Mouse (Mus musculus): ENCODE data around the gene Mnat1. TPM values are rescaled to one million over a fixed set of nuclear protein-coding genes. Genes with fewer than 3 reads are reported as not detected.

Mnat1 gene
- polyA plus RNA-seq, 1 experiment from 2014 or later: 24.2 TPM

- 91% methylated on average over 4 of the region's 4 CpGs for WGBS
Observed at GRCm38 (mm10) chr12:73208518-73208917, 85.0 kb downstream of the Mnat1 start.

DNA sequence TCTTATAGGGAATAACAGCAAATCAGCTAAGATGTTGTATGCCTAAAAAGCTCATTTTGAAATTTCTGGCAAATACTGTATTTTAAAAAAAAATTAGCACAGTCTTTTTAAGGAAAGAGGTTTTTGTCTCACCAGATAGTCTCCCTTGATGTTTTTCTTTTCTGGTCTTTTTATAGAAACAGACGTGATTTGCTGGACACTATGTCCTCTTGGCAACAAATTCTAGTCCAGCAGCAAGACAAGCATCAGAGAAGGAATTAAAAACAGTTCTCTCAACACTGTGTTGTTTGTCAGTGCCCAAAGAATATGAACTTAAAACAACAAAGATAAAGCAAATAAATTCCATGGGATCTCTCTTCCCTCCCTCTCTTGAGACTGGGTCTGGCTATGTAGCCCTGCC is 85.6 kb downstream of the Mnat1 start:
- Histone ChIP-seq H3K4me3 (replicated peaks) (no peak overlapping the region), H3K4me1 (no peaks in the 10 kb centered on the region), H3K36me3 (no peaks in the 10 kb centered on the region), H3K9me3 (no peaks in the 10 kb centered on the region), H3K27me3 (replicated peaks) (no peaks in the 10 kb centered on the region), H3K4me2 (no peak overlapping the region), H3K9ac (no peak overlapping the region), H3K27ac (no peak overlapping the region)
- WGBS: 56% methylated on average over 1 of the region's 1 CpGs
- ATAC-seq (ENCODE audit: insufficient read depth, low FRiP score, low read depth): no peak

More at GRCm38 (mm10) chr12:73208518-73208917, 85.0 kb downstream of the Mnat1 start:
- Histone ChIP-seq H3K36me3 (no peaks in the 10 kb centered on the region), H3K9me3 (no peaks in the 10 kb centered on the region), H3K4me3 (replicated peaks) (no peak overlapping the region), H3K4me2 (no peak overlapping the region), H3K27me3 (replicated peaks) (no peaks in the 10 kb centered on the region), H3K9ac (no peak overlapping the region), H3K4me1 (no peaks in the 10 kb centered on the region), H3K27ac (no peak overlapping the region)
- no peak for ATAC-seq (ENCODE audit: insufficient read depth, low FRiP score, low read depth)

DNA sequence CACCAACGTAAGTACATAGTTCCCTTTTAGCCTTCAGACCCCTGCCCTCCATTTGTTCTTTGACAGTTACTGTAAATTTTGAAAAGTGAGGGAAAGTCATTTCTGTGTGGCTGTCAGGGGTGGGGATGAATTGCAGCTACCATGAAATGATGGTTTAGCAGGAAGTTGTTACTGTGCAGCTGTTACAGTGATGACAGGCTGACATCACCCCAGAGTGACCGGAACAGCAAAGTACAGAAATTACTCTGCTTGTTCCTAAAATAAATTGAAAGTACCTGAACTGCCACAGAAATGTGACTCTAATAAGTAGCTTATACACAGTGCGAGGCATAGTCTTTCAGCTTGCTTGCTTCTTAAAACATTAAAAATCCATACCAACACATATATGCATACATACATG is 86.9 kb downstream of the Mnat1 start:
- Histone ChIP-seq H3K4me2 (no peak overlapping the region), H3K4me3 (replicated peaks) (no peak overlapping the region), H3K4me1 (no peaks in the 10 kb centered on the region), H3K27me3 (replicated peaks) (no peaks in the 10 kb centered on the region), H3K9me3 (no peaks in the 10 kb centered on the region), H3K27ac (no peak overlapping the region), H3K36me3 (no peaks in the 10 kb centered on the region), H3K9ac (no peak overlapping the region)
- WGBS: 64% methylated on average over 3 of the region's 3 CpGs
- no peak for ATAC-seq (ENCODE audit: insufficient read depth, low FRiP score, low read depth)

- H3K9ac ChIP-seq: no peak overlapping the region
- H3K27me3 ChIP-seq (replicated peaks): no peaks in the 10 kb centered on the region
- H3K4me1 ChIP-seq: no peaks in the 10 kb centered on the region
- ATAC-seq (ENCODE audit: insufficient read depth, low FRiP score, low read depth): no peak
- WGBS: 78% methylated on average over 5 of the region's 5 CpGs
- H3K36me3 ChIP-seq: peaks cover 8% of the 10 kb centered on the region; the same call in 1 of the 2 replicates
- H3K9me3 ChIP-seq: no peaks in the 10 kb centered on the region
- no peak overlapping the region for H3K27ac ChIP-seq
- H3K4me2 ChIP-seq: no peak overlapping the region
- no peak overlapping the region for H3K4me3 ChIP-seq (replicated peaks)
Observed at GRCm38 (mm10) chr12:73215773-73216172, 92.3 kb downstream of the Mnat1 start.

- no peak overlapping the region for H3K27ac ChIP-seq
- H3K9ac ChIP-seq: no peak overlapping the region
- no peak overlapping the region for H3K4me3 ChIP-seq (replicated peaks)
- H3K4me2 ChIP-seq: no peak overlapping the region
- no peaks in the 10 kb centered on the region for H3K27me3 ChIP-seq (replicated peaks)
- H3K36me3 ChIP-seq: peaks cover 8% of the 10 kb centered on the region; the same call in 1 of the 2 replicates
- WGBS: 88% methylated on average over 5 of the region's 5 CpGs
- H3K4me1 ChIP-seq: no peaks in the 10 kb centered on the region
- no peak for ATAC-seq (ENCODE audit: insufficient read depth, low FRiP score, low read depth)
- H3K9me3 ChIP-seq: no peaks in the 10 kb centered on the region
Observed at GRCm38 (mm10) chr12:73218632-73219031, 95.1 kb downstream of the Mnat1 start.

- Histone ChIP-seq H3K4me3 (replicated peaks) (no peak overlapping the region), H3K27me3 (replicated peaks) (no peaks in the 10 kb centered on the region), H3K27ac (no peak overlapping the region), H3K9ac (no peak overlapping the region), H3K4me1 (no peaks in the 10 kb centered on the region), H3K4me2 (no peak overlapping the region), H3K36me3 (peaks cover 8% of the 10 kb centered on the region; the same call in 1 of the 2 replicates), H3K9me3 (no peaks in the 10 kb centered on the region)
- WGBS: 75% methylated on average over 3 of the region's 3 CpGs
- no peak for ATAC-seq (ENCODE audit: insufficient read depth, low FRiP score, low read depth)
Observed at GRCm38 (mm10) chr12:73221235-73221634, 97.7 kb downstream of the Mnat1 start.

- WGBS: 50% methylated on average over 6 of the region's 6 CpGs
- no peaks in the 10 kb centered on the region for H3K4me1 ChIP-seq
- peaks cover 5% of the 10 kb centered on the region; the same call in 1 of the 2 replicates for H3K36me3 ChIP-seq
- H3K27me3 ChIP-seq (replicated peaks): no peaks in the 10 kb centered on the region
- no peaks in the 10 kb centered on the region for H3K9me3 ChIP-seq
- ATAC-seq (ENCODE audit: insufficient read depth, low FRiP score, low read depth): no peak
- H3K27ac ChIP-seq: no peak overlapping the region
- no peak overlapping the region for H3K9ac ChIP-seq
- no peak overlapping the region for H3K4me2 ChIP-seq
- no peak overlapping the region for H3K4me3 ChIP-seq (replicated peaks)
Observed at GRCm38 (mm10) chr12:73223872-73224271, 100.4 kb downstream of the Mnat1 start.

DNA sequence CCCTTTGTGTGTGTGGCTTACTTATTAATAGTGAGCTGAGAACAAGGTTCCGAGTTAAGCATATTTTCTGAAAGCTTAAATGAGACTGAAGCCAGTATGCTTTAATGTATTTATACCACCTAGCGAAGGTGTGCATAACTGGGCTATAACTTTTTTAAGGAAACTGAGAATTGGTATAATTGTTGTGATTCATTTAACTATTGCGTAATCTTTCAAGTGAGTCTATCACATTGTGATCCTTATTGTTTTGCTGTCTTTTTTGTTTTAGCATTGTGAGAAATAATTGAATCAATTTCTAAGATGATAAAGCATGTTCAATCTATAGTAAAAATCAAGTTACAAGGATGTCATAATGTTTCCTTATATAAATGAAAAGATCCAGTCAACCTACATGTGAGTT is 104.9 kb downstream of the Mnat1 start:
- WGBS: 89% methylated on average over 3 of the region's 3 CpGs
- no peak overlapping the region for H3K4me3 ChIP-seq (replicated peaks)
- no peaks in the 10 kb centered on the region for H3K27me3 ChIP-seq (replicated peaks)
- no peaks in the 10 kb centered on the region for H3K4me1 ChIP-seq
- H3K4me2 ChIP-seq: no peak overlapping the region
- no peak for ATAC-seq (ENCODE audit: insufficient read depth, low FRiP score, low read depth)
- no peaks in the 10 kb centered on the region for H3K9me3 ChIP-seq
- H3K27ac ChIP-seq: no peak overlapping the region
- H3K9ac ChIP-seq: no peak overlapping the region
- H3K36me3 ChIP-seq: no peaks in the 10 kb centered on the region

- H3K4me1 ChIP-seq: no peaks in the 10 kb centered on the region
- no peak for ATAC-seq (ENCODE audit: insufficient read depth, low FRiP score, low read depth)
- H3K9me3 ChIP-seq: no peaks in the 10 kb centered on the region
- no peaks in the 10 kb centered on the region for H3K27me3 ChIP-seq (replicated peaks)
- no peaks in the 10 kb centered on the region for H3K36me3 ChIP-seq
- H3K4me3 ChIP-seq (replicated peaks): no peak overlapping the region
- H3K27ac ChIP-seq: no peak overlapping the region
- H3K9ac ChIP-seq: no peak overlapping the region
- no peak overlapping the region for H3K4me2 ChIP-seq
Observed at GRCm38 (mm10) chr12:73230196-73230595, 106.7 kb downstream of the Mnat1 start.

DNA sequence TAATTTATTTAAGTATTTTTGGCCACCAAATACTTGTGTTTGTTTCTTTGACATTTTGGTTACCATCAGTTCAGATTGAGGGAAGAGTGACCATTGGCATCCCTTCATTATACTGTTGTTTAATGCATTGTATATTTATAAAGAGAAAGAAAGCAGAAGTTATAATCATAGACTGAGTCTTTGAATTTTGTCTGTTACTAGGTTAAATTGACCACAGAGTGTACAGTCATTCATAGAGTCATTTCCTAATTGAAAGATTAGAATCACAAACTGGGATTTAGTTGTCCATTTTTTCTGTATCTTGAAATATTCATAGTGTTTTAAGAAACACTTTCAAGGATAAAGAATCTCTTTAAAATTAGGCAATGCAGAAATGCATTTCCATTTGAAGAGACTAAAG is 108.0 kb downstream of the Mnat1 start:
- Histone ChIP-seq H3K9ac (no peak overlapping the region), H3K9me3 (no peaks in the 10 kb centered on the region), H3K27ac (no peak overlapping the region), H3K27me3 (replicated peaks) (no peaks in the 10 kb centered on the region), H3K36me3 (no peaks in the 10 kb centered on the region), H3K4me2 (no peak overlapping the region), H3K4me1 (no peaks in the 10 kb centered on the region), H3K4me3 (replicated peaks) (no peak overlapping the region)
- ATAC-seq (ENCODE audit: insufficient read depth, low FRiP score, low read depth): no peak

- no peaks in the 10 kb centered on the region for H3K9me3 ChIP-seq
- H3K36me3 ChIP-seq: no peaks in the 10 kb centered on the region
- H3K27me3 ChIP-seq (replicated peaks): no peaks in the 10 kb centered on the region
- no peak overlapping the region for H3K4me2 ChIP-seq
- 64% methylated on average over 2 of the region's 2 CpGs for WGBS
- no peak overlapping the region for H3K9ac ChIP-seq
- no peak overlapping the region for H3K27ac ChIP-seq
- no peak for ATAC-seq (ENCODE audit: insufficient read depth, low FRiP score, low read depth)
- H3K4me1 ChIP-seq: no peaks in the 10 kb centered on the region
- no peak overlapping the region for H3K4me3 ChIP-seq (replicated peaks)
Observed at GRCm38 (mm10) chr12:73232586-73232985, 109.1 kb downstream of the Mnat1 start.

DNA sequence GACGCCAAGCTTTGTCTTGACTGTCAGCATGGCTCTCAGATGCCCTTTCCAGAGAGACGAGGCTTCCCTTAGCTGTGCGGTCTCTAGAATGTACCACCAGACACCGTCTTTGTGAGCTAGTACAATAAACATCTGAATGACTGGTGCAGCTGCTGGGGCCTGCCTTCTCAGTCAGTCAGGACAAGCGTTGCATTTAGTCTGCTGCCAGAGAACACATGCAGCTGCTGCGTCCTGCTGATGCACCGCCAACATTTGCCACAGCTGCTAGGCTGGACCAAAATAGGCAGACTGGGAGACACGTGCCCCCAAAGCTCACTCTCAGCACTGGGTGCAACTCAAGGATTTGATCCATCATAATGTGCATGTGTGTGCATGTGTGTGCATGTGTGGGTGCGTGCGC is 118.4 kb downstream of the Mnat1 start:
- Histone ChIP-seq H3K27me3 (replicated peaks) (no peaks in the 10 kb centered on the region), H3K36me3 (no peaks in the 10 kb centered on the region), H3K27ac (no peak overlapping the region), H3K9ac (no peak overlapping the region), H3K4me1 (no peaks in the 10 kb centered on the region), H3K4me2 (no peak overlapping the region), H3K4me3 (replicated peaks) (no peak overlapping the region), H3K9me3 (no peaks in the 10 kb centered on the region)
- ATAC-seq (ENCODE audit: insufficient read depth, low FRiP score, low read depth): no peak
- 62% methylated on average over 10 of the region's 10 CpGs for WGBS

DNA sequence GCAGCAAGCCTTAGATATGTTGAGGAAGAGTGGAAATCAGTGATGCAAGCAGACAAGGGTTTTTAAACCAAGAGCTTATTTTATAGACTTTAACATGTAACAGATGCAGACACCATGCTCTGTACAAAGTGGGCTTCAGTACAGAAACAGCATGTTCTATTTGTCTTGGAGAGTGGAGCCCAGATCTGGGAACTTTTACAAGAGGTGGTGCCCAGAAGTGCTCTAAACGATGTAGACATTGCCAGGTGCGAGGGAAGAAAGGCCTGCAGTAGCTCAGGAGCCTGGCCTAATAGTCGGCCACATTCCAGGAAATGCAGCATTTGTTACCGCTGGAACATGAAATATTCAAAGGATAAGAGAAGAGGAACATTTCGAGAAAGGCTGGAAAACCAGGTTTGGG is 122.2 kb downstream of the Mnat1 start:
- 54% methylated on average over 5 of the region's 5 CpGs for WGBS

More for the DNA sequence above, 122.2 kb downstream of the Mnat1 start:
- Histone ChIP-seq H3K27me3 (replicated peaks) (no peaks in the 10 kb centered on the region), H3K4me1 (no peaks in the 10 kb centered on the region), H3K4me2 (no peak overlapping the region), H3K27ac (no peak overlapping the region), H3K36me3 (no peaks in the 10 kb centered on the region), H3K9ac (no peak overlapping the region), H3K4me3 (replicated peaks) (no peak overlapping the region), H3K9me3 (no peaks in the 10 kb centered on the region)
- no peak for ATAC-seq (ENCODE audit: insufficient read depth, low FRiP score, low read depth)

Data from stomach, embryonic 15.5 days (tissue).